Mouse (Mus musculus) E14TG2a.4 (cell line): ENCODE measurements around the gene Psmd11.

Experiments
- CTCF ChIP-seq: conservative IDR thresholded peaks from 2 replicates; pipeline ENCODE4 v1.5.1; 2014; ENCODE audit warnings: low read length
- NANOG ChIP-seq: IDR thresholded peaks from 2 replicates; pipeline ENCODE4 v1.6.1; 2014; ENCODE audit warnings: borderline replicate concordance, low read length, mixed read lengths
- POU5F1 ChIP-seq: IDR thresholded peaks from 2 replicates; pipeline ENCODE4 v1.6.1; 2014; ENCODE audit warnings: low read length, borderline replicate concordance

DNA sequence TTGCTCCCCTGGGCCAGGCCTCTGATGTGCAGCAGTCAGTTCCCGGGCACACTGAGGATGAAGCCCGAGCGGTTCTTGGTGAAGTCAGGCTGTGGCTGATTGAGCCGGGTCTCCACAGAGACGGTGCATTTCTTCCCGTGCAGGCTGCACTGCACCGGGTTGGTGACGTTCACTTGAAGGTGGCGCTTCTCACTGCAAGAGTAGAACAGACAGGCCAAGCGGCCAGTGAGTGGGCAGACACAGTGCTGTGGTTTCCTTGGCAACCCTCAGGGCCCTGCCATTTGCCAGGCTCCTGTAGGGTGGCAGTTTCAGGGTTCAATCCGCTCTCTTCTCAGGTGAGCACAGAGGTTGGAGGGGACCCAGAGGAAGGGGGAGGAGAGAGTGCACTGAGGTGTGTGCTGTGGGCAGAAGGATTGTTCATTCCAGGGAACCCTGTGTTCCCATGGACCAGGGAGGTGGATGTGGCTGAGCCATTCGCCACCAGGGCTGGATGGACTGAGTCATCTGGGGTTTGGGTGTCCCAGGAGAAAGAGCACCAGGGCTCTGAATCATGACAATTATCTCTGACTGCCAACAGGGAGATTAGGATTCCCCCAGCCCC is 55.9 kb downstream of the Psmd11 start:
- TF ChIP-seq CTCF, result no peak
- TF ChIP-seq NANOG, result no peak
- TF ChIP-seq POU5F1, result no peak
